Mouse (Mus musculus): ENCODE data around the gene Yipf1. TPM values are rescaled to one million over a fixed set of nuclear protein-coding genes. Genes with fewer than 3 reads are reported as not detected.

The Yipf1 gene
- polyA plus RNA-seq, 1 experiment from 2014 or later, result 45.5 TPM

- Histone ChIP-seq H3K4me1 (replicated peaks; ENCODE audit: control insufficient read depth, insufficient read depth, low read length) (no peaks in the 10 kb centered on the region), H3K4me3 (ENCODE audit: low read depth, low read length) (no peak overlapping the region), H3K27me3 (replicated peaks; ENCODE audit: control insufficient read depth, insufficient read depth, low read length) (no peaks in the 10 kb centered on the region), H3K36me3 (ENCODE audit: control insufficient read depth, insufficient read depth, low read length) (peaks cover 39% of the 10 kb centered on the region), H3K27ac (ENCODE audit: low read depth, low read length) (no peak overlapping the region), H3K4me2 (no peak overlapping the region), H3K9ac (ENCODE audit: low read depth, low read length) (no peak overlapping the region), H3K9me3 (ENCODE audit: control insufficient read depth, low read length) (no peaks in the 10 kb centered on the region)
- no peak for ATAC-seq (replicated peaks; ENCODE audit: low FRiP score)
- WGBS, result 92% methylated on average over 2 of the region's 2 CpGs
- DNase-seq (ENCODE audit: low spot score), result no peak
These were observed 79.6 kb downstream of the Yipf1 start for GRCm38 (mm10) chr4:107393771-107394170.

Other genes starting within 250 kb of the Yipf1 start
- gene Mrpl37, start 247.5 kb upstream of the Yipf1 start, polyA plus RNA-seq (2014; fragmentation: Nextera tagmentation; extraction: Ambion mirVana), result 122 and 128 TPM in 2 replicates
- gene Cyb5rl, start 247.4 kb upstream of the Yipf1 start, polyA plus RNA-seq (2014; fragmentation: Nextera tagmentation; extraction: Ambion mirVana), result 5.7 and 5.9 TPM in 2 replicates
- gene Cdcp2, start 217.5 kb upstream of the Yipf1 start, polyA plus RNA-seq (2014; fragmentation: Nextera tagmentation; extraction: Ambion mirVana), result not detected in 2 replicates
- 221 and 223 TPM in 2 replicates for gene Tmem59, start 136.0 kb upstream of the Yipf1 start, polyA plus RNA-seq (2014; fragmentation: Nextera tagmentation; extraction: Ambion mirVana)
- 23.0 and 32.3 TPM in 2 replicates for gene Tceanc2, start 135.2 kb upstream of the Yipf1 start, polyA plus RNA-seq (2014; fragmentation: Nextera tagmentation; extraction: Ambion mirVana)
- not detected in 2 replicates for gene Ldlrad1, start 105.2 kb upstream of the Yipf1 start, polyA plus RNA-seq (2014; fragmentation: Nextera tagmentation; extraction: Ambion mirVana)
- gene Lrrc42, start 60.8 kb upstream of the Yipf1 start, polyA plus RNA-seq (2014; fragmentation: Nextera tagmentation; extraction: Ambion mirVana), result 40.7 and 41.1 TPM in 2 replicates
- 14.8 and 16.0 TPM in 2 replicates for gene Hspb11, start 60.8 kb upstream of the Yipf1 start, polyA plus RNA-seq (2014; fragmentation: Nextera tagmentation; extraction: Ambion mirVana)
- 0.12 TPM in 1 of 2 replicates, not detected in the other for gene Dio1, start 7.2 kb upstream of the Yipf1 start, polyA plus RNA-seq (2014; fragmentation: Nextera tagmentation; extraction: Ambion mirVana)
- 47.4 and 53.2 TPM in 2 replicates for gene Ndc1, start 53.4 kb downstream of the Yipf1 start, polyA plus RNA-seq (2014; fragmentation: Nextera tagmentation; extraction: Ambion mirVana)
- 1.2 and 1.5 TPM in 2 replicates for gene Glis1, start 120.2 kb downstream of the Yipf1 start, polyA plus RNA-seq (2014; fragmentation: Nextera tagmentation; extraction: Ambion mirVana)

All from liver, embryonic 11.5 days (tissue).